8 mouse cellular contexts compared by ENCODE assay signal in the genomic region with DNA sequence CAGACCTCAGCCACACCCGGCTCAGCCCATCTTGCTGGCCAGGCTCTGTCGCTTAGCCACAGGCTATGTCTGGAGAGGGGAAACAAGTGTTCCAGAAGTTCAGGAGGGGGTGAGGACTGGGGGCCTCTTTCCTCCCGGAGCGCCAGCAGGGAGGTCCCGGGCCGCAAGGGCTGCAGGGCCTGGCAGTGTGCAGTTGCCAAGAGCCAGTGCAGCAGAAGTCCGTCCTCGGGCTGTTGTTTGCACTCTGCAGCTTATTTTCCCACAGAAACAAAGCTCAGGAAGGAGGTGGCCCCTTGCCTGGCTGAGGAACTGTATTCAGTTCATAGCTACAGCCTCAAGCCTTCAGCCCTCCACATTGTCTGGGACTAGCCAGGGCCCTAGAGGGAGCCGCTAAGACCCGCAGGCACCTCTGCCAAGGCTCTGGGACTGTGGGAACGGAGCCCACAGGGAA. TPM values are rescaled to one million over a fixed set of nuclear protein-coding genes. Genes with fewer than 3 reads are reported as not detected.
A peak's percentile ranks its signal among the peaks of the same experiment; 100 is the strongest.
DNase-seq lines count a peak whose midpoint lies in the region; ATAC-seq and TF ChIP-seq lines count a peak whose summit lies in the region.

No protein-coding gene starts in this region.

- H3K4me3 ChIP-seq in megakaryocyte, embryonic 14.5 days (replicated peaks): peak overlapping the region; percentile 66
- H3K4me3 ChIP-seq in forebrain, embryonic 16.5 days (replicated peaks; ENCODE audit: low read length): no peak overlapping the region
- H3K4me3 ChIP-seq in hindbrain, embryonic 13.5 days: no peak overlapping the region
- H3K4me3 ChIP-seq in liver, embryonic 12.5 days: no peak overlapping the region
- no peak overlapping the region; the same call in 1 of the 2 replicates for H3K4me3 ChIP-seq in small intestine, adult 2 months (ENCODE audit: low read depth, low read length)

- ATAC-seq in megakaryocyte, adult 5-6 weeks (ENCODE audit: poor library complexity, severe bottlenecking): no peak
- ATAC-seq in forebrain, embryonic 16.5 days: peak; percentile 93
- peak; percentile 80 for ATAC-seq in hindbrain, embryonic 13.5 days (ENCODE audit: low FRiP score)
- ATAC-seq in liver, embryonic 12.5 days: no peak
- ATAC-seq in cerebellum, adult (ENCODE audit: insufficient number of reproducible peaks, low FRiP score, low TSS enrichment): no peak

- TF ChIP-seq POLR2A in small intestine, adult 2 months (IDR thresholded peaks at IDR 0.05; ENCODE audit: low read depth, low read length): no peak; the same call in 1 of the 2 replicates

- peak overlapping the region; percentile 22; the same call in 1 of the 2 replicates for H3K9ac ChIP-seq in forebrain, embryonic 16.5 days (replicated peaks; ENCODE audit: low read depth, low read length)
- peak overlapping the region; percentile 51; the same call in 1 of the 2 replicates for H3K9ac ChIP-seq in hindbrain, embryonic 13.5 days
- peak overlapping the region; percentile 14; the same call in 1 of the 2 replicates for H3K9ac ChIP-seq in liver, embryonic 12.5 days

- H3K4me1 ChIP-seq in megakaryocyte, embryonic 14.5 days: peaks cover 95% of the 10 kb centered on the region
- H3K4me1 ChIP-seq in forebrain, embryonic 16.5 days (replicated peaks; ENCODE audit: control insufficient read depth, insufficient read depth, low read length): peaks cover 29% of the 10 kb centered on the region
- peaks cover 38% of the 10 kb centered on the region for H3K4me1 ChIP-seq in hindbrain, embryonic 13.5 days (replicated peaks)
- peaks cover 85% of the 10 kb centered on the region for H3K4me1 ChIP-seq in liver, embryonic 12.5 days
- peaks cover 14% of the 10 kb centered on the region for H3K4me1 ChIP-seq in small intestine, adult 2 months (ENCODE audit: control insufficient read depth, insufficient read depth, insufficient read length, low read length)

- no peak overlapping the region for H3K4me2 ChIP-seq in forebrain, embryonic 16.5 days (ENCODE audit: low read length)
- H3K4me2 ChIP-seq in hindbrain, embryonic 13.5 days: no peak overlapping the region
- H3K4me2 ChIP-seq in liver, embryonic 12.5 days: peak overlapping the region; percentile 21

- peaks cover 26% of the 10 kb centered on the region for H3K36me3 ChIP-seq in megakaryocyte, embryonic 14.5 days (replicated peaks; ENCODE audit: low read length)
- no peaks in the 10 kb centered on the region for H3K36me3 ChIP-seq in forebrain, embryonic 16.5 days (ENCODE audit: control insufficient read depth, insufficient read depth)
- no peaks in the 10 kb centered on the region for H3K36me3 ChIP-seq in hindbrain, embryonic 13.5 days
- H3K36me3 ChIP-seq in liver, embryonic 12.5 days: no peaks in the 10 kb centered on the region
- no peaks in the 10 kb centered on the region for H3K36me3 ChIP-seq in small intestine, adult 2 months (ENCODE audit: control insufficient read depth, insufficient read depth, low read length)

- 9% methylated on average over 11 of the region's 11 CpGs for WGBS in forebrain, embryonic 16.5 days
- WGBS in hindbrain, embryonic 13.5 days: 44% methylated on average over 11 of the region's 11 CpGs
- 38% methylated on average over 11 of the region's 11 CpGs for WGBS in liver, embryonic 12.5 days (ENCODE audit: insufficient replicate concordance)
- WGBS in small intestine, adult 2 months: 55% methylated on average over 11 of the region's 11 CpGs

- DNase-seq in thymus, postnatal 36 days: no peak

- no peak for TF ChIP-seq CTCF in small intestine, adult 2 months (IDR thresholded peaks at IDR 0.05; ENCODE audit: extremely low read depth, insufficient read length, insufficient replicate concordance, low read depth, low read length)

- no peaks in the 10 kb centered on the region for H3K27me3 ChIP-seq in megakaryocyte, embryonic 14.5 days (replicated peaks)
- peaks cover 15% of the 10 kb centered on the region for H3K27me3 ChIP-seq in forebrain, embryonic 16.5 days (replicated peaks; ENCODE audit: control insufficient read depth, insufficient read depth, low read length)
- peaks cover 19% of the 10 kb centered on the region for H3K27me3 ChIP-seq in hindbrain, embryonic 13.5 days
- peaks cover 14% of the 10 kb centered on the region for H3K27me3 ChIP-seq in liver, embryonic 12.5 days (replicated peaks)
- no peaks in the 10 kb centered on the region for H3K27me3 ChIP-seq in small intestine, adult 2 months (ENCODE audit: control insufficient read depth, insufficient read depth, low read length)

- peak overlapping the region; percentile 75 for H3K27ac ChIP-seq in forebrain, embryonic 16.5 days (ENCODE audit: low read length)
- peak overlapping the region; percentile 84 for H3K27ac ChIP-seq in hindbrain, embryonic 13.5 days
- peak overlapping the region; percentile 68 for H3K27ac ChIP-seq in liver, embryonic 12.5 days
- H3K27ac ChIP-seq in small intestine, adult 2 months (ENCODE audit: insufficient read depth, low read depth, low read length): peak overlapping the region; percentile 66

- no peaks in the 10 kb centered on the region for H3K9me3 ChIP-seq in megakaryocyte, embryonic 14.5 days
- H3K9me3 ChIP-seq in forebrain, embryonic 16.5 days (ENCODE audit: control insufficient read depth, low read length): no peaks in the 10 kb centered on the region
- no peaks in the 10 kb centered on the region for H3K9me3 ChIP-seq in hindbrain, embryonic 13.5 days
- 0 out of 2 replicates have a peak, but pooled peaks cover under 1% of the 10 kb centered on the region for H3K9me3 ChIP-seq in liver, embryonic 12.5 days (replicated peaks)

RNA-seq across cellular contexts. Expression of gene Wbp2, which starts 15.2 kb away (rescaled TPM):
- 842 and 1,717 TPM in 2 replicates for polyA plus RNA-seq in megakaryocyte, embryonic 14.5 days (2012; ENCODE audit: insufficient read depth, low replicate concordance)
- total RNA-seq in megakaryocyte, adult 5-6 weeks (2015): 89.9 and 100 TPM in 2 replicates
- 39.5 and 49.8 TPM in 2 replicates for total RNA-seq in megakaryocyte, adult 5-6 weeks (2017)
- polyA plus RNA-seq in forebrain, embryonic 16.5 days (2015; fragmentation: Nextera tagmentation; extraction: Ambion mirVana): 162 and 163 TPM in 2 replicates
- polyA plus RNA-seq in hindbrain, embryonic 13.5 days (2015; fragmentation: Nextera tagmentation; extraction: Ambion mirVana): 129 and 133 TPM in 2 replicates
- polyA plus RNA-seq in liver, embryonic 12.5 days (2016; fragmentation: Nextera tagmentation; extraction: Ambion mirVana): 76.4 and 77.8 TPM in 2 replicates
- polyA plus RNA-seq in small intestine, adult 2 months (2012; rRNA removed): 139 and 334 TPM in 2 replicates

RNA-seq across cellular contexts. Expression of gene Unc13d, which starts 24.2 kb away (rescaled TPM):
- polyA plus RNA-seq in megakaryocyte, embryonic 14.5 days (2012; ENCODE audit: insufficient read depth, low replicate concordance): 221 and 384 TPM in 2 replicates
- total RNA-seq in megakaryocyte, adult 5-6 weeks (2015): 16.5 and 18.2 TPM in 2 replicates
- total RNA-seq in megakaryocyte, adult 5-6 weeks (2017): 26.7 and 27.7 TPM in 2 replicates
- 0.60 and 0.62 TPM in 2 replicates for polyA plus RNA-seq in forebrain, embryonic 16.5 days (2015; fragmentation: Nextera tagmentation; extraction: Ambion mirVana)
- polyA plus RNA-seq in hindbrain, embryonic 13.5 days (2015; fragmentation: Nextera tagmentation; extraction: Ambion mirVana): 1.5 and 2.0 TPM in 2 replicates
- polyA plus RNA-seq in liver, embryonic 12.5 days (2016; fragmentation: Nextera tagmentation; extraction: Ambion mirVana): 48.9 and 50.1 TPM in 2 replicates
- 5.8 and 7.1 TPM in 2 replicates for polyA plus RNA-seq in small intestine, adult 2 months (2012; rRNA removed)

RNA-seq across cellular contexts. Expression of gene Trim47, which starts 25.1 kb away (rescaled TPM):
- polyA plus RNA-seq in megakaryocyte, embryonic 14.5 days (2012; ENCODE audit: insufficient read depth, low replicate concordance): 6.9 and 23.5 TPM in 2 replicates
- total RNA-seq in megakaryocyte, adult 5-6 weeks (2015): 0.47 TPM in 1 of 2 replicates, not detected in the other
- total RNA-seq in megakaryocyte, adult 5-6 weeks (2017): 0.07 TPM in 1 of 2 replicates, not detected in the other
- 6.6 and 8.7 TPM in 2 replicates for polyA plus RNA-seq in forebrain, embryonic 16.5 days (2015; fragmentation: Nextera tagmentation; extraction: Ambion mirVana)
- polyA plus RNA-seq in hindbrain, embryonic 13.5 days (2015; fragmentation: Nextera tagmentation; extraction: Ambion mirVana): 3.9 and 4.5 TPM in 2 replicates
- 6.2 TPM in 2 replicates for polyA plus RNA-seq in liver, embryonic 12.5 days (2016; fragmentation: Nextera tagmentation; extraction: Ambion mirVana)
- polyA plus RNA-seq in small intestine, adult 2 months (2012; rRNA removed): 28.3 and 28.5 TPM in 2 replicates

RNA-seq across cellular contexts. Expression of gene Trim65, which starts 29.0 kb away (rescaled TPM):
- 3.0 and 9.5 TPM in 2 replicates for polyA plus RNA-seq in megakaryocyte, embryonic 14.5 days (2012; ENCODE audit: insufficient read depth, low replicate concordance)
- total RNA-seq in megakaryocyte, adult 5-6 weeks (2015): 15.8 and 15.9 TPM in 2 replicates
- 7.9 and 10.7 TPM in 2 replicates for total RNA-seq in megakaryocyte, adult 5-6 weeks (2017)
- polyA plus RNA-seq in forebrain, embryonic 16.5 days (2015; fragmentation: Nextera tagmentation; extraction: Ambion mirVana): 2.0 TPM in 2 replicates
- polyA plus RNA-seq in hindbrain, embryonic 13.5 days (2015; fragmentation: Nextera tagmentation; extraction: Ambion mirVana): 1.9 and 2.3 TPM in 2 replicates
- 1.7 and 2.0 TPM in 2 replicates for polyA plus RNA-seq in liver, embryonic 12.5 days (2016; fragmentation: Nextera tagmentation; extraction: Ambion mirVana)
- polyA plus RNA-seq in small intestine, adult 2 months (2012; rRNA removed): 11.9 and 13.3 TPM in 2 replicates

RNA-seq across cellular contexts. Expression of gene Mrpl38, which starts 36.7 kb away (rescaled TPM):
- 25.4 and 80.4 TPM in 2 replicates for polyA plus RNA-seq in megakaryocyte, embryonic 14.5 days (2012; ENCODE audit: insufficient read depth, low replicate concordance)
- total RNA-seq in megakaryocyte, adult 5-6 weeks (2015): 14.6 and 17.3 TPM in 2 replicates
- 6.9 and 10.0 TPM in 2 replicates for total RNA-seq in megakaryocyte, adult 5-6 weeks (2017)
- polyA plus RNA-seq in forebrain, embryonic 16.5 days (2015; fragmentation: Nextera tagmentation; extraction: Ambion mirVana): 65.3 and 75.2 TPM in 2 replicates
- 76.4 and 78.2 TPM in 2 replicates for polyA plus RNA-seq in hindbrain, embryonic 13.5 days (2015; fragmentation: Nextera tagmentation; extraction: Ambion mirVana)
- polyA plus RNA-seq in liver, embryonic 12.5 days (2016; fragmentation: Nextera tagmentation; extraction: Ambion mirVana): 76.7 and 81.5 TPM in 2 replicates
- 36.4 and 40.1 TPM in 2 replicates for polyA plus RNA-seq in small intestine, adult 2 months (2012; rRNA removed)

Comparison
In these comparisons a context has a peak if more than half of its experiments do, and no peak if none do; other contexts are left out.
1. ATAC-seq: peak in forebrain, embryonic 16.5 days (single experiment) and hindbrain, embryonic 13.5 days (single experiment); none in megakaryocyte, adult 5-6 weeks (single experiment), liver, embryonic 12.5 days (single experiment) and cerebellum, adult (single experiment).
2. Peak in every context shown above with its lines, with median percentiles within 50 percentile points of each other: H3K27ac ChIP-seq and H3K9ac ChIP-seq.